Mouse (Mus musculus): ENCODE measurements around the gene 4933436I01Rik.

The 4933436I01Rik gene

GRCm38 (mm10) chrX:67921350-67921749 is at the start of gene 4933436I01Rik:
TSS of gene 4933436I01Rik (minus strand) at chrX:67921450.
- in situ Hi-C loops (cut with MseI, MboI) = no loop called here

DNA sequence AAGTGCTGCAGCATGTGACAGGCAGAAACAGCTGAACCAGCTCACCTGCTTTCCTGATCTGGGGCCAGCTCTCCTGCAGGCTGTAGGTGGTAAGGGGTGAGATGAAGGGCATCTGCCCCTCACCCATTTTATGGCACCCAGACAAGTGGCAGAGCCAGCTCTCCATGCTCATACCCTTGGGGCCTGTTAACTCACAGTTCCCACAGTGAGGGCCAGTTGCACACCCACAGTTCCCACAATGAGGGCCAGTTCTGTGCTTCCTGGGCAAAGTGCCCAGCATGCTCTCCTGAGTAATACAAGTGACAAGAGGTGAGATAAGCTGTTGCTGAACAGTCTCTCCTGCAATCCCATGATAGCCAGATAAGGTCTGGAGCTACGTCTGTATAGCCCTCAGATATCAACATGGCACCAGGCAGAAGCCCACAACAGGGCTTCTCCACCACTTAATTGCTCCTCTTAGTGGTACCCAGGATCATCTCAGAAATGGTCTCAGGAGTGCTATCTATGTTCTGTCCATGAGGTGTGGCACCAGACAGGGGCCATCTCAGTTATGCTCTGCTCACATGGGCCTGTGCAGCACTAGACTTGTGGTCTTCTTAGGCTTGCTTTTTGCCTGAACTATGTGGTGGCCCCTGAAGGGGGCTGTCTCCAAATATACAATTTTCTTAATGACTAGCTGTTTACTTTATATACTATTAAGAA is 3.7 kb upstream of the 4933436I01Rik start:
- in situ Hi-C loops (cut with MseI, MboI) = no loop called here

- in situ Hi-C loops (cut with MseI, MboI) = no loop called here
Observed at GRCm38 (mm10) chrX:67883406-67883805, 37.8 kb downstream of the 4933436I01Rik start.
